Mouse (Mus musculus) megakaryocyte, embryonic 14.5 days (primary cell): ENCODE results near the gene Rad18.

Experiments used
- FLI1 ChIP-seq: IDR thresholded peaks from 2 replicates; pipeline ENCODE4 v1.6.1; 2012; ENCODE audit warnings: low read length, inconsistent platforms, mixed read lengths
- GATA1 ChIP-seq: IDR thresholded peaks from 3 replicates; pipeline ENCODE4 v1.6.1; 2012; ENCODE audit warnings: mixed read lengths, low read length, inconsistent platforms, borderline replicate concordance

DNA sequence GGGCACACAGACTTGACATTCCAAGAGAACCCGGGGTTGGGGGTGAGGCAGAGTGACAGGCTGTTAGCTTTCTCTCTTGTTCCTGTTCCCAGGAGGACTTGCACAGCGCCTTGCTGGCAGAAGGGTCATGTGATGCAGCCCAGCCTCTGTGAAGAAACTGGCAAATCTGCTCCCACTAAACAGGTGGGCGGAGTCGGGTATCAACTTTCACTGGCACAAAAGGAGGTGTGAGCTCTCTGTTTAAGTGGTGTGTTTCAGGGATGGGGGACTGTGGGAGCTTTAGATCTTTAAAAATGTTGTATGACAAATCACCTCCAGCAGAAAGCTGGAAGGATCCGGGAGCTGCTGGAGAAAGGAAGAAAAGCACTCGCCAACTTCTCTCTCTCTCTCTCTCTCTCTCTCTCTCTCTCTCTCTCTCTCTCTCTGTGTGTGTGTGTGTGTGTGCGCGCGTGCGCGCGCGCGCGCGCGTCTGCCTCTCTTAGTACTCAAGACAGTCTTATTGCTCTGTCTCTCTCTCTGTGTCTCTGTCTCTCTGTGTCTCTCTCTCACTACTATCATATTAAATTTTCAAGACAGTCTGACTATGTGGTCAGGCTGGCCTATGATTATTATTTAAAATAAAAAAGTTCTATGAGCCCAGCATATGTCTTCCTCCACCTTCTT lies 32.4 kb upstream of the Rad18 start:
- TF ChIP-seq GATA1, result no peak
- TF ChIP-seq FLI1, result no peak
